Mouse (Mus musculus): ENCODE measurements around the gene Rhbdf1.

DNA sequence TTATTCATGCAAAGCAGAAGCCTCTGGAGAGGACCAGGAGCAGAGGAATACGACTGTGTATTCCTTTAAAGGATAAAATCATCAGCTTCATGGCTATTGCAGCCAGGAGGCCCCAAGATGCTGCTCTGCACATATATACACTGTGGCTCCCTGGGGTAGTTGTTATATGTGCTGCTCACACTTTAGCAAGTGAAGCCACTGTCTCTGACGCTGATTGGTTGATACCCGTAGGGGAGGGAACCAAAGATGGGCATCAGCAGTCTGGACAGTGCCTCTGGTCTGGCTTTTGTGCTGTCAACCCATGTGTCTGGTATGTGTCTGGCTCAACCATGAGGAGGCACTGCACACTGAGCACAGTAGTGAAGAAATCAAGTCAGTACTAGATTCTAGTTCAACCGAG is 55.4 kb downstream of the Rhbdf1 start:
- TF ChIP-seq POLR2A (IDR thresholded peaks at IDR 0.05; ENCODE audit: borderline replicate concordance, low read depth, low read length) (no peak), CTCF (IDR thresholded peaks at IDR 0.05; ENCODE audit: low read depth, low read length) (no peak)

Measured in bone marrow macrophage, adult 2 months (primary cell).